Mouse (Mus musculus) heart, postnatal 0 days (tissue): Measurements from ENCODE around the gene Phb2. TPM values are rescaled to one million over a fixed set of nuclear protein-coding genes. Genes with fewer than 3 reads are reported as not detected.

Source experiments
- ATAC-seq: fragments of 200-750 bp; cut with Nextera tagmentation; 2 replicates; pipeline ENCODE4 v1.8.0; 2017; ENCODE audit warnings: low read depth, moderate number of reproducible peaks, moderate library complexity; ENCODE audit not compliant: insufficient read depth
- DNase-seq: peaks from one replicate; pipeline ENCODE4 v3.0.0-alpha.2; 2016; ENCODE audit warnings: low spot score
- H3K27ac ChIP-seq: fragments of 300-500 bp; sonication (generic); 2 replicates; pipeline ENCODE4 v1.5.1; 2014; ENCODE audit warnings: low read depth, mild to moderate bottlenecking
- H3K27me3 ChIP-seq: fragments of 300-500 bp; sonication (generic); 2 replicates; pipeline ENCODE4 v1.6.1; 2014; ENCODE audit warnings: low read length, mixed read lengths; ENCODE audit not compliant: control insufficient read depth, insufficient read depth
- H3K36me3 ChIP-seq: fragments of 300-500 bp; sonication (generic); replicated peaks from 2 replicates; pipeline ENCODE4 v1.6.1; 2014; ENCODE audit warnings: low read length, mixed read lengths; ENCODE audit not compliant: control insufficient read depth, insufficient read depth
- H3K4me1 ChIP-seq: fragments of 300-500 bp; sonication (generic); 2 replicates; pipeline ENCODE4 v1.6.1; 2014; ENCODE audit warnings: antibody characterized with exemption; ENCODE audit not compliant: control insufficient read depth, insufficient read depth
- H3K4me2 ChIP-seq: fragments of 300-500 bp; sonication (generic); 2 replicates; pipeline ENCODE4 v1.6.1; 2014; ENCODE audit warnings: low read depth, mild to moderate bottlenecking, low read length, moderate library complexity
- H3K4me3 ChIP-seq: fragments of 300-500 bp; sonication (generic); 2 replicates; pipeline ENCODE4 v1.5.1; 2014; ENCODE audit warnings: low read depth, low read length
- H3K9ac ChIP-seq: fragments of 300-500 bp; sonication (generic); replicated peaks from 2 replicates; pipeline ENCODE4 v1.6.1; 2014; ENCODE audit warnings: low read depth, low read length, mixed read lengths
- H3K9me3 ChIP-seq: fragments of 300-500 bp; sonication (generic); replicated peaks from 2 replicates; pipeline ENCODE4 v1.6.1; 2016; ENCODE audit warnings: low read length; ENCODE audit not compliant: control insufficient read depth
- CTCF ChIP-seq: IDR thresholded peaks from 2 replicates; pipeline ENCODE4 v1.5.1; 2016; ENCODE audit warnings: antibody characterized with exemption, control low read depth, low read depth
- EP300 ChIP-seq: IDR thresholded peaks from 2 replicates; pipeline ENCODE4 v1.6.1; 2016; ENCODE audit warnings: antibody characterized with exemption, low read depth
- WGBS: fragments of 180-500 bp; shearing (Covaris S2); extraction: QIAGEN DNeasy Blood & Tissue Kit; methylation state at CpG from one replicate; pipeline ENCODE4 v1.1.7; 2014; 5-methylcytosine and 5-hydroxymethylcytosine counted together
- polyA plus RNA-seq: library from polyadenylated mRNA; unstranded; fragments of >200 nt; fragmentation: Nextera tagmentation; extraction: Ambion mirVana; gene quantifications from 2 replicates; pipeline ENCODE4 v1.2.1, GENCODE M21; 2015
- total RNA-seq: library from RNA; depleted of rRNA; stranded (reverse); fragments of >200 nt; gene quantifications from 2 replicates; pipeline ENCODE4 v1.2.3, GENCODE M21; 2014; ENCODE audit warnings: low replicate concordance

Phb2 gene
- total and polyA plus RNA-seq, 2 experiments from 2014 or later = 407 to 432 TPM

- WGBS = 14% methylated on average over 8 of the region's 8 CpGs
- H3K27ac ChIP-seq = peak overlapping the region; percentile 82; the same call in 1 of the 2 replicates
- H3K9ac ChIP-seq = peak overlapping the region; percentile 91
- no peak for ATAC-seq
- H3K4me2 ChIP-seq = peak overlapping the region; percentile 100
- peaks cover 39% of the 10 kb centered on the region for H3K36me3 ChIP-seq
- no peaks in the 10 kb centered on the region for H3K27me3 ChIP-seq
- TF ChIP-seq CTCF (no peak), EP300 (no peak)
- no peaks in the 10 kb centered on the region for H3K9me3 ChIP-seq
- peak overlapping the region; percentile 70 for H3K4me3 ChIP-seq
- 0 out of 2 replicates have a peak, but pooled peaks cover 4% of the 10 kb centered on the region for H3K4me1 ChIP-seq
- no peak for DNase-seq
Observed at GRCm38 (mm10) chr6:124746296-124746605, 34.1 kb downstream of the Phb2 start.

- no peaks in the 10 kb centered on the region for H3K27me3 ChIP-seq
- peaks cover 39% of the 10 kb centered on the region for H3K36me3 ChIP-seq
- no peak for TF ChIP-seq EP300
- TF ChIP-seq CTCF = no peak
- peak overlapping the region; percentile 100 for H3K4me2 ChIP-seq
- peak overlapping the region; percentile 91; the same call in 1 of the 2 replicates for H3K9ac ChIP-seq
- H3K4me3 ChIP-seq = no peak overlapping the region
- 0 out of 2 replicates have a peak, but pooled peaks cover 4% of the 10 kb centered on the region for H3K4me1 ChIP-seq
- H3K9me3 ChIP-seq = no peaks in the 10 kb centered on the region
- 90% methylated on average over 7 of the region's 7 CpGs for WGBS
- ATAC-seq (no peak), DNase-seq (no peak)
- no peak overlapping the region for H3K27ac ChIP-seq
Observed at GRCm38 (mm10) chr6:124746654-124747632, 34.8 kb downstream of the Phb2 start.

DNA sequence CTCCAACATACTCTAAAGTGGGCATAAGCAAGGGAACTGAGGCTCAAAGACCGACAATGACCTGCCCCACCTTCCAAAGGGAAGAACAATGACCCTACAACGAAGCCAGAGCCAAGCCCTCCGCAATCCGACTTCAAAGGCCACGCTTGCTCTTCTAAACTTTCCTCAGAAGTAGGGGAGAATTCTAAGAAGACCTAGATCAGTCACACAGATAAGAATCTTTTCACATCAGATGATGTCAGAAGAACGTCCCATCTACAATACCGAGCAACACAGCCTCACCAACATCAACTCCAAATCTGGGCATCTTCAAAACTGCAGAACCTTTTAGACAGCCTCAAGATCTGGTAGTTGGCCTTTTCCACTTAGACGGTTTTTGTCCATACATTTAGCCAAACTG, 38.3 kb downstream of the Phb2 start:
- H3K9ac ChIP-seq = no peak overlapping the region
- TF ChIP-seq EP300 = no peak
- TF ChIP-seq CTCF = no peak
- 84% methylated on average over 8 of the region's 8 CpGs for WGBS
- H3K9me3 ChIP-seq = no peaks in the 10 kb centered on the region
- H3K4me1 ChIP-seq = peaks cover 19% of the 10 kb centered on the region
- DNase-seq = no peak
- no peak overlapping the region for H3K27ac ChIP-seq
- no peak overlapping the region for H3K4me3 ChIP-seq
- peaks cover 27% of the 10 kb centered on the region for H3K36me3 ChIP-seq
- no peak overlapping the region for H3K4me2 ChIP-seq
- H3K27me3 ChIP-seq = no peaks in the 10 kb centered on the region
- ATAC-seq = no peak

- H3K36me3 ChIP-seq = peaks cover 9% of the 10 kb centered on the region
Observed at GRCm38 (mm10) chr6:124753861-124754260, 41.7 kb downstream of the Phb2 start.

DNA sequence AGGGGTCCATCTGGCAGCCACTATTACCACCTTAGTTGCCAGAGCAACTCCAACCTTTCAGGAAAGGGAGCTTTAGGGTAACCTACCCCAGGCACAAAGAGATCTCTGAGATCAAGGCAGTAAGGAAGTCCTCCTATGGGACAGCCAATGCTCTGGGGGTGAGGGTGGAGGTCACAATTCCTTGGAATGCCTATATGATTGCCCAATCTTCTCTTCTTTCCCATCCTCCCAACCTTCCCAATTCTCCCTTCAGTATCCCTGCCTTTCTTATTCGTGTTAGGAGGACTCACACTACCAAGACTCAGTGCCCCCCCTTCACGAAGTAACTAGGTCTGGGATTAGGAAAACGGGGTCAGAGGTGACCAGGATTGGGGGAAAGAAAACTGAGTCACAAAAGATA, 43.2 kb downstream of the Phb2 start:
- 12% methylated on average over 3 of the region's 3 CpGs for WGBS
- peak overlapping the region; percentile 96 for H3K27ac ChIP-seq
- peak overlapping the region; percentile 86 for H3K4me2 ChIP-seq
- TF ChIP-seq CTCF (no peak), EP300 (no peak)
- H3K36me3 ChIP-seq = peaks cover 4% of the 10 kb centered on the region; the same call in 1 of the 2 replicates
- H3K9me3 ChIP-seq = no peaks in the 10 kb centered on the region
- ATAC-seq = no peak
- H3K9ac ChIP-seq = peak overlapping the region; percentile 99
- no peak for DNase-seq
- no peaks in the 10 kb centered on the region for H3K27me3 ChIP-seq
- peak overlapping the region; percentile 93 for H3K4me3 ChIP-seq
- peaks cover 43% of the 10 kb centered on the region for H3K4me1 ChIP-seq

More at GRCm38 (mm10) chr6:124753861-124754260, 41.7 kb downstream of the Phb2 start:
- no peak overlapping the region for H3K9ac ChIP-seq
- TF ChIP-seq EP300 (no peak), CTCF (no peak)
- no peak overlapping the region for H3K4me3 ChIP-seq
- peaks cover 39% of the 10 kb centered on the region for H3K4me1 ChIP-seq
- 72% methylated on average over 2 of the region's 2 CpGs for WGBS
- H3K27me3 ChIP-seq = no peaks in the 10 kb centered on the region
- H3K27ac ChIP-seq = no peak overlapping the region
- no peaks in the 10 kb centered on the region for H3K9me3 ChIP-seq
- DNase-seq = no peak
- H3K4me2 ChIP-seq = no peak overlapping the region
- ATAC-seq = no peak
